Mouse (Mus musculus) midbrain, embryonic 13.5 days (tissue): Measurements from ENCODE around the gene Fitm1. TPM values are rescaled to one million over a fixed set of nuclear protein-coding genes. Genes with fewer than 3 reads are reported as not detected.

Experiments
- ATAC-seq: fragments of 200-750 bp; cut with Nextera tagmentation; 2 replicates; pipeline ENCODE4 v1.8.0; 2017; ENCODE audit warnings: mild to moderate bottlenecking, moderate TSS enrichment, moderate library complexity
- H3K27ac ChIP-seq: fragments of 300-500 bp; sonication (generic); 2 replicates; pipeline ENCODE4 v1.5.1; 2015; ENCODE audit warnings: inconsistent platforms, mild to moderate bottlenecking, moderate library complexity
- H3K27me3 ChIP-seq: fragments of 300-500 bp; sonication (generic); 2 replicates; pipeline ENCODE4 v1.6.1; 2015; ENCODE audit warnings: mild to moderate bottlenecking, inconsistent platforms
- H3K36me3 ChIP-seq: fragments of 300-500 bp; sonication (generic); 2 replicates; pipeline ENCODE4 v1.6.1; 2015; ENCODE audit warnings: mild to moderate bottlenecking, inconsistent platforms
- H3K4me1 ChIP-seq: fragments of 300-500 bp; sonication (generic); replicated peaks from 2 replicates; pipeline ENCODE4 v1.6.1; 2015; ENCODE audit warnings: inconsistent platforms
- H3K4me2 ChIP-seq: fragments of 300-500 bp; sonication (generic); replicated peaks from 2 replicates; pipeline ENCODE4 v1.6.1; 2015; ENCODE audit warnings: moderate library complexity, mild to moderate bottlenecking, inconsistent platforms
- H3K4me3 ChIP-seq: fragments of 300-500 bp; sonication (generic); replicated peaks from 2 replicates; pipeline ENCODE4 v1.5.1; 2015; ENCODE audit warnings: mild to moderate bottlenecking, inconsistent platforms
- H3K9ac ChIP-seq: fragments of 300-500 bp; sonication (generic); replicated peaks from 2 replicates; pipeline ENCODE4 v1.6.1; 2015; ENCODE audit warnings: mild to moderate bottlenecking, inconsistent platforms
- H3K9me3 ChIP-seq: fragments of 300-500 bp; sonication (generic); 2 replicates; pipeline ENCODE4 v1.6.1; 2016; ENCODE audit warnings: mild to moderate bottlenecking, inconsistent platforms
- WGBS: fragments of 180-500 bp; shearing (Covaris S2); methylation state at CpG from one replicate; pipeline ENCODE4 v1.1.7; 2015; 5-methylcytosine and 5-hydroxymethylcytosine counted together
- polyA plus RNA-seq: library from polyadenylated mRNA; unstranded; fragments of >200 nt; fragmentation: Nextera tagmentation; extraction: Ambion mirVana; gene quantifications from 2 replicates; pipeline ENCODE4 v1.2.1, GENCODE M21; 2015

Gene Fitm1
- polyA plus RNA-seq, 1 experiment from 2014 or later: not detected

- Histone ChIP-seq H3K4me2 (no peak overlapping the region), H3K9ac (no peak overlapping the region), H3K36me3 (peaks cover 19% of the 10 kb centered on the region), H3K4me1 (peaks cover 26% of the 10 kb centered on the region), H3K27ac (no peak overlapping the region), H3K27me3 (no peaks in the 10 kb centered on the region), H3K9me3 (no peaks in the 10 kb centered on the region), H3K4me3 (no peak overlapping the region)
- WGBS: 90% methylated on average over 2 of the region's 2 CpGs
- ATAC-seq: no peak
These were observed 10.7 kb downstream of the Fitm1 start for GRCm38 (mm10) chr14:55586149-55586548.

- H3K4me1 ChIP-seq: peaks cover 47% of the 10 kb centered on the region
- H3K27me3 ChIP-seq: no peaks in the 10 kb centered on the region
- no peaks in the 10 kb centered on the region for H3K9me3 ChIP-seq
- H3K9ac ChIP-seq: no peak overlapping the region
- no peak overlapping the region for H3K4me2 ChIP-seq
- H3K4me3 ChIP-seq: no peak overlapping the region
- no peak overlapping the region for H3K27ac ChIP-seq
- peaks cover 18% of the 10 kb centered on the region for H3K36me3 ChIP-seq
- ATAC-seq: no peak
- WGBS: 93% methylated on average over 5 of the region's 5 CpGs
These were observed 13.9 kb downstream of the Fitm1 start for GRCm38 (mm10) chr14:55589271-55589670.

- no peak overlapping the region for H3K27ac ChIP-seq
- ATAC-seq: no peak
- peak overlapping the region; percentile 95 for H3K4me3 ChIP-seq
- WGBS: 89% methylated on average over 11 of the region's 11 CpGs
- no peaks in the 10 kb centered on the region for H3K9me3 ChIP-seq
- H3K27me3 ChIP-seq: no peaks in the 10 kb centered on the region
- peak overlapping the region; percentile 95 for H3K9ac ChIP-seq
- peak overlapping the region; percentile 99 for H3K4me2 ChIP-seq
- peaks cover 40% of the 10 kb centered on the region for H3K4me1 ChIP-seq
- H3K36me3 ChIP-seq: peaks cover 25% of the 10 kb centered on the region
These were observed 14.5 kb downstream of the Fitm1 start for GRCm38 (mm10) chr14:55589771-55590448.

GRCm38 (mm10) chr14:55590748-55591330 lies 15.4 kb downstream of the Fitm1 start, which contains the start of gene Psme2:
Gene Psme2 (minus strand): TSS chr14:55591113.
- peak within 1 kb of the TSS; percentile 95 for H3K9ac ChIP-seq
- peak within 1 kb of the TSS; percentile 97 for H3K27ac ChIP-seq
- ATAC-seq: peak; percentile 96
- H3K4me3 ChIP-seq: peak within 1 kb of the TSS; percentile 95
- H3K27me3 ChIP-seq: no peaks in the 10 kb centered on the region
- H3K36me3 ChIP-seq: peaks cover 34% of the 10 kb centered on the region
- peaks cover 36% of the 10 kb centered on the region for H3K4me1 ChIP-seq
- under 1% methylated on average over 22 of the region's 22 CpGs for WGBS
- no peaks in the 10 kb centered on the region for H3K9me3 ChIP-seq
- H3K4me2 ChIP-seq: peak within 1 kb of the TSS; percentile 99

GRCm38 (mm10) chr14:55591331-55591891 lies 16.0 kb downstream of the Fitm1 start, which contains the start of gene Rnf31:
Gene Rnf31 (plus strand): TSS chr14:55591708.
- peak; percentile 91 for ATAC-seq
- peak within 1 kb of the TSS; percentile 97 for H3K27ac ChIP-seq
- under 1% methylated on average over 33 of the region's 33 CpGs for WGBS
- peak within 1 kb of the TSS; percentile 99 for H3K4me2 ChIP-seq
- peaks cover 36% of the 10 kb centered on the region for H3K4me1 ChIP-seq
- no peaks in the 10 kb centered on the region for H3K27me3 ChIP-seq
- peak within 1 kb of the TSS; percentile 95 for H3K9ac ChIP-seq
- no peaks in the 10 kb centered on the region for H3K9me3 ChIP-seq
- H3K4me3 ChIP-seq: peak within 1 kb of the TSS; percentile 95
- H3K36me3 ChIP-seq: peaks cover 40% of the 10 kb centered on the region

- Histone ChIP-seq H3K9me3 (no peaks in the 10 kb centered on the region), H3K27me3 (no peaks in the 10 kb centered on the region), H3K36me3 (peaks cover 45% of the 10 kb centered on the region), H3K27ac (peak overlapping the region; percentile 97), H3K9ac (peak overlapping the region; percentile 95), H3K4me3 (peak overlapping the region; percentile 95), H3K4me1 (peaks cover 36% of the 10 kb centered on the region), H3K4me2 (peak overlapping the region; percentile 99)
- ATAC-seq: no peak
- WGBS: 8% methylated on average over 16 of the region's 16 CpGs
These were observed 16.8 kb downstream of the Fitm1 start for GRCm38 (mm10) chr14:55592226-55592625.

- no peak for ATAC-seq
- H3K27ac ChIP-seq: no peak overlapping the region
These were observed 20.7 kb downstream of the Fitm1 start for GRCm38 (mm10) chr14:55596036-55596690.

GRCm38 (mm10) chr14:55598521-55599390 lies 23.3 kb downstream of the Fitm1 start:
- WGBS: 96% methylated on average over 21 of the region's 21 CpGs
- Histone ChIP-seq H3K36me3 (peaks cover 96% of the 10 kb centered on the region), H3K4me2 (no peak overlapping the region), H3K9ac (no peak overlapping the region), H3K9me3 (no peaks in the 10 kb centered on the region), H3K27me3 (no peaks in the 10 kb centered on the region), H3K27ac (no peak overlapping the region), H3K4me3 (no peak overlapping the region), H3K4me1 (peaks cover 5% of the 10 kb centered on the region)
- ATAC-seq: no peak

More at GRCm38 (mm10) chr14:55596036-55596690, 20.7 kb downstream of the Fitm1 start:
- Histone ChIP-seq H3K27me3 (no peaks in the 10 kb centered on the region), H3K36me3 (peaks cover 71% of the 10 kb centered on the region), H3K9me3 (no peaks in the 10 kb centered on the region), H3K4me3 (no peak overlapping the region), H3K4me1 (peaks cover 21% of the 10 kb centered on the region), H3K4me2 (no peak overlapping the region), H3K9ac (no peak overlapping the region)
- 70% methylated on average over 13 of the region's 13 CpGs for WGBS

GRCm38 (mm10) chr14:55603271-55603632 lies 27.8 kb downstream of the Fitm1 start, which contains the start of gene Irf9:
Gene Irf9 (plus strand): TSS chr14:55603571.
- 87% methylated on average over 7 of the region's 7 CpGs for WGBS
- no peak for ATAC-seq
- H3K9me3 ChIP-seq: no peaks in the 10 kb centered on the region
- H3K4me2 ChIP-seq: peak within 1 kb of the TSS; percentile 32
- no peak within 1 kb of the TSS for H3K27ac ChIP-seq
- peaks cover 7% of the 10 kb centered on the region; the same call in 1 of the 2 replicates for H3K4me1 ChIP-seq
- 0 out of 2 replicates have a peak within 1 kb of the TSS, but pooled peaks have one; percentile 41 for H3K9ac ChIP-seq
- peak within 1 kb of the TSS; percentile 20 for H3K4me3 ChIP-seq
- no peaks in the 10 kb centered on the region for H3K27me3 ChIP-seq
- peaks cover 90% of the 10 kb centered on the region for H3K36me3 ChIP-seq

- peaks cover 90% of the 10 kb centered on the region for H3K36me3 ChIP-seq
- peak overlapping the region; percentile 20 for H3K4me3 ChIP-seq
- peaks cover 7% of the 10 kb centered on the region; the same call in 1 of the 2 replicates for H3K4me1 ChIP-seq
- whole genome bisulfite sequencing: 25% methylated on average over 19 of the region's 19 CpGs
- H3K4me2 ChIP-seq: peak overlapping the region; percentile 32
- no peaks in the 10 kb centered on the region for H3K9me3 ChIP-seq
- H3K27me3 ChIP-seq: no peaks in the 10 kb centered on the region
- peak; percentile 79 for ATAC-seq
- H3K27ac ChIP-seq: no peak overlapping the region
- H3K9ac ChIP-seq: 0 out of 2 replicates have a peak overlapping the region, but pooled peaks have one; percentile 41
These were observed 28.5 kb downstream of the Fitm1 start for GRCm38 (mm10) chr14:55603633-55604576.
